Mouse (Mus musculus): ENCODE measurements around the gene Ppp1r3e. TPM values are rescaled to one million over a fixed set of nuclear protein-coding genes. Genes with fewer than 3 reads are reported as not detected.

Ppp1r3e gene
- polyA plus RNA-seq, 1 experiment from 2014 or later, result 1.8 TPM

- no peak for DNase-seq (ENCODE audit: low spot score)
These were observed 6.0 kb upstream of the Ppp1r3e start, which contains the start of the genes Bcl2l2 and Gm20521 for GRCm38 (mm10) chr14:54883154-54884021. Bcl2l2 (plus strand) TSS chr14:54883377. Gm20521 (plus strand) TSS chr14:54883441.

GRCm38 (mm10) chr14:54876539-54877047 lies 757 bp downstream of the Ppp1r3e start:
- DNase-seq (ENCODE audit: low spot score), result peak; percentile 80

DNA sequence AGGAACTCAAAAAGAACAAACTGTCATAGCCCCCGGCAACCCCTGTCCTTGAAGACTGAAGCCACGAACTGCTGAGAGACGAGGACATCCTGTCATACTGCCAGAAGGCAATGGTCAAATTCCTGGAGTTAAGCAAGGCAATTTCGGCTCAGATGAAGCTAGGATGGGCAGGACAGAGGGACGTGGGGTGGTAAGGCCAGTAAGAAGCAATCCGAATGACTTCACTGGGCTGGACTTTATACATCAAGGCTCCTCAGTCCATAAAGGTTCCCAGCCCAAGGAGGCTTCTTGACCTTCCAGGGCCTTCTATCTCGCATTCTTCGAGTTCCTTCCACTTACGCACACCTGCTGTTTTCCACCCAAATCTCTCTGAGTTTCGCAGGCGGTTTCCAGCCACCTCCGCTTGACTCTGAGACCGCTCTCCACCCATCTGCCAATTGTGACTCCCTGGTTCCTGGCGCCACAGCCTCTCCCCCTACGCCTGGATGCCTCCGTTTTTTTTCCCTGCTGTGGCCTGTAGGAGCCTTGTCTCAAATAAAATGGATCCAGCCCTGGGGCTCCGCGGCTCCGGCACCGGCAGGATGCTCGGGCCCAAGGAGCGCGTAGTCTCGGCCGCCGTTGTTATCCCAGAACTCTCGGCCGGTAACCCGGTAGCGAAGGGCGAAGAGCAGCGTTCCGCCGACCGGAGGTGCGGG lies 1.4 kb downstream of the Ppp1r3e start:
- DNase-seq (ENCODE audit: low spot score), result peak; percentile 33

GRCm38 (mm10) chr14:54874165-54874564 lies 3.2 kb downstream of the Ppp1r3e start:
- no peak for DNase-seq (ENCODE audit: low spot score)

DNA sequence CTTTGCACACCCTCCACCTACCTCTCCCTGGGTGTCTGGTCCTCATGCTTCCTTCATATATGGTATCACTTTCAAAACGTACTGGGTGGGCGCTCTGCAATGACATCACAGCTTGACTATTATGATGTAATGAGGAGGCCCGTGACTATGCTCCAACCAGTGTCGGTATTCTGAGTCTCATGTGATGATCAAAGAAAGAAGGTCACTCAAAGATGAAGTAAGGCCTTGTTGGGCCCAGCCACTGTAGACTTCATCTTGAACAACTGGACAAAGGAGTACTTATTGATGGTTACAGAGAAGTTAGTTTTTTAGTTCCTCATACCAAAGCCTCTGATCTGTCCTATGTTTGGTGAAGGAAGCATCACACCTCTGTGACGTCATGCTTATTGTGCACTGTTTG lies 6.5 kb downstream of the Ppp1r3e start, which contains the start of gene Homez:
Gene Homez, minus strand, starts transcription at position 101 of the 400 bp plus-strand sequence.
- no peak for DNase-seq (ENCODE audit: low spot score)

- no peak for DNase-seq (ENCODE audit: low spot score)
These were observed 9.3 kb downstream of the Ppp1r3e start for GRCm38 (mm10) chr14:54868026-54868425.

- peak; percentile 50 for DNase-seq (ENCODE audit: low spot score)
These were observed 10.4 kb downstream of the Ppp1r3e start for GRCm38 (mm10) chr14:54866936-54867335.

DNA sequence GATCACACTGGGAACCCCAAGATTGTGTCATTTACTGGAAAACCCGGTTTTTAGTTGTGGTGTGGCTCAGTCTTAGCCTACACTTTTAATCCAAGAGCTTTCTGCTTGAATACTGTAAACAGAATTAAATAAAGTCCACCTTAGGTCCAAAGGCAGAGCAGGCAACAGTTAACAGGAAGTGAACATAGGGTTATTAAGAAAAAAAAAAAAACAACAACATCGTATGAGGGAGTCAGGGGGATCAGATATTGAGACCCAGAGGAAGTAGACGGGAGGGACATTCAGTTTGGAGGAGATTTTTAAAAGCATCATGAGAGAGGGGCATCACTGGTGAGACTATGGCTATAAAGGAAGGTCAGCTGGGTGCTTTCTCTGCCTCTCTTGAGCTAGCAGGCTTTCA lies 11.1 kb downstream of the Ppp1r3e start:
- DNase-seq (ENCODE audit: low spot score), result no peak

GRCm38 (mm10) chr14:54865626-54866025 lies 11.7 kb downstream of the Ppp1r3e start:
- DNase-seq (ENCODE audit: low spot score), result no peak

GRCm38 (mm10) chr14:54864313-54865036 lies 12.9 kb downstream of the Ppp1r3e start:
- no peak for DNase-seq (ENCODE audit: low spot score)

DNA sequence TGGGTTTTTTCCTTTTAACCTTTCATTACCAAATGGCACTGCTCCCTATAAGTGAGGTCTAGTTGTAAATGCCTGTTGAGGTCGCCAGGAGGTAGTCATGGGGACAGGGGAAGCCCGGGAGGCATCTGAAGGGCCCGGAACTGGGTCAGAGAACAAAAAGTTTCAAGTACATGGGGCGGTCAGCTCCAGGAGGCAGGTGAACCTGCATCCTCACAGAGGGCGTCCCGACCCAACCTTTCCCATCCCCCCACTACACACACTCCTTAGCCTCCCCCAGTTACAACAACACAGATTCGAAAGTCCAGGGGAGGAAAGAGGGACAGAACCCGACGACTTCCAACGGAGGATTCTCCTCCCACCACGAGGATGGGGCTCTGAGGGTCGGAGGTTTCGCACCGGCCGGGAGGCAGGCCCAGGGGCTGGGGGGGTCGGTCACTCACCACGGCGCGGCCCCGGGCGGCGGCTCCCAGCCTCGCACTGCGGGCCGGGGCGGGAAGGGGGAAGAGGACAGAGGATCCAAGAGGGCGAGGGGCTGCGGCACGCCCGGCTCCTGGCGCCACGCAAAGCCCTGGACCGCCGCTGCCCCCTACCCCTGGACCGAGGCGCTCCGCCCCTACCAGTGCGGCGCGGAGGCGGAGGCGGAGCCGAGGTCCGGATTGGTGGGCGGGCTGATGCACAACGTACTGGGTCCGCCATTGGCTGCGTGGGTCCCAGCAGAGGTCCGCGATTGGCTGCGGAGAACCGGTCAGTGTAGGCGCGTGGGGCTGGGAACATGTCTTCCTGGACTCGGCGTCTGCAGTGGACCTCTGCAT lies 13.6 kb downstream of the Ppp1r3e start:
- peak; percentile 82 for DNase-seq (ENCODE audit: low spot score)

DNA sequence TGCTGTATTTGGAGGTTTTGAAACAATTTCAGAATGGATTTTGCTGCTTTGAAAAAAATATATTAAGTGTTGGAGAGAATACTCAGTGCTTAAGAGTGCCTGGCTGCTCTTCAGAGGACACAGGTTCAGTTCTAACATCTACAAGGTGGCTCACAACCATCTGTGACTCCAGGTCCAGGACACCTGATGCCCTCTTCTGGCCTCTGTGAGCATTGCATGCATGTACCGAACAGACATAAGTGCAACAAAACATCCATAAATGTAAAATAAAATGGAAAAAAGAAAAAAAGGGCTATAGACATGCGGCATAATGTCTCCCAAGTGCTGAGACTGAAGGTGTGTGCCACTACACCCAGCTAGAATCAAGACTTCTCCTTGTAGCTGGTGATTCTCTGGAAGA lies 16.8 kb downstream of the Ppp1r3e start:
- DNase-seq (ENCODE audit: low spot score), result peak; percentile 60

DNA sequence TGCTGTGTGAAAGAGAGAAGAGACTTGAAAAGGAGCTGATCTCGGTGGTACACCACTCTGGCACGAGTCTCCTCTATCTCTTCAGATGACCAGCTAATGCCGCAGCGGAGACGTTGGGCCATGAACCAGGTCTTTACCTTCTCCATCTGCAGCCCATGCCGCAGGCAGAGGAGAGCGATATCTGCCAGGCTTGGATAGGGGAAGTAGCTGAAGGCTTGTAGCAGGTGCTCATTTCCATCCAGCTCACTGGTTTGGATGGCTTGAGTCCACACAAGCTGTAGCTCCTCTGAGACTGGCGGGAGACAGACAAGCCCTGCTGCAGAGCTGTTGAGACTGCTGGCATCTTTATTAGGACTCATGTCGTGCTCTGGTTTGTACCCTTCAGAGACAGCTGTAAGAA lies 19.5 kb downstream of the Ppp1r3e start:
- DNase-seq (ENCODE audit: low spot score), result no peak

GRCm38 (mm10) chr14:54856703-54857102 lies 20.6 kb downstream of the Ppp1r3e start:
- no peak for DNase-seq (ENCODE audit: low spot score)

- no peak for DNase-seq (ENCODE audit: low spot score)
These were observed 21.6 kb downstream of the Ppp1r3e start for GRCm38 (mm10) chr14:54855726-54856125.

DNA sequence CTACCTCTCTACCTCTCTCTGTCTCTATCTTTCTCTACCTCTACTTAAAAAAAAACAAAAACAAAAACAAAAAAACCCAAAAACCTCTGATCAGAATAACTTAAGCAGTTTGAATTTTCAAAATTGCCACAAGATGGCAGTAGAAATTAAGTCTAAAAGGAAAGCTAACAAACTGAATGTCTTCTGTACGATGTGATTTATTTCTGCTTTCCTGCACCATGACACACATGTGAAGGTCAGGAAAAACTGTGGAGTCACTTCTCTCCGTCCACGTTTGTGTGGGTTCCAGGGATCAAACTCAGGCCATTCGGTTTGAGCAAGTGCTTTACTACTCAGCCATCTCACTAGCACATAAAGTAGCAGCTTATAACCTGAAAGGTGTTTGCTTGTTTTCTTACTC lies 33.9 kb downstream of the Ppp1r3e start:
- peak; percentile 57 for DNase-seq (ENCODE audit: low spot score)

- DNase-seq (ENCODE audit: low spot score), result no peak
These were observed 53.6 kb downstream of the Ppp1r3e start for GRCm38 (mm10) chr14:54823716-54824115.
